Mouse (Mus musculus) heart, postnatal 0 days (tissue): Measurements from ENCODE around the gene Vat1. TPM values are rescaled to one million over a fixed set of nuclear protein-coding genes. Genes with fewer than 3 reads are reported as not detected.

Experiments
- ATAC-seq: fragments of 200-750 bp; cut with Nextera tagmentation; 2 replicates; pipeline ENCODE4 v1.8.0; 2017; ENCODE audit warnings: low read depth, moderate number of reproducible peaks, moderate library complexity; ENCODE audit not compliant: insufficient read depth
- DNase-seq: peaks from one replicate; pipeline ENCODE4 v3.0.0-alpha.2; 2016; ENCODE audit warnings: low spot score
- H3K27ac ChIP-seq: fragments of 300-500 bp; sonication (generic); 2 replicates; pipeline ENCODE4 v1.5.1; 2014; ENCODE audit warnings: low read depth, mild to moderate bottlenecking
- H3K27me3 ChIP-seq: fragments of 300-500 bp; sonication (generic); 2 replicates; pipeline ENCODE4 v1.6.1; 2014; ENCODE audit warnings: low read length, mixed read lengths; ENCODE audit not compliant: control insufficient read depth, insufficient read depth
- H3K36me3 ChIP-seq: fragments of 300-500 bp; sonication (generic); replicated peaks from 2 replicates; pipeline ENCODE4 v1.6.1; 2014; ENCODE audit warnings: low read length, mixed read lengths; ENCODE audit not compliant: control insufficient read depth, insufficient read depth
- H3K4me1 ChIP-seq: fragments of 300-500 bp; sonication (generic); 2 replicates; pipeline ENCODE4 v1.6.1; 2014; ENCODE audit warnings: antibody characterized with exemption; ENCODE audit not compliant: control insufficient read depth, insufficient read depth
- H3K4me2 ChIP-seq: fragments of 300-500 bp; sonication (generic); 2 replicates; pipeline ENCODE4 v1.6.1; 2014; ENCODE audit warnings: low read depth, mild to moderate bottlenecking, low read length, moderate library complexity
- H3K4me3 ChIP-seq: fragments of 300-500 bp; sonication (generic); 2 replicates; pipeline ENCODE4 v1.5.1; 2014; ENCODE audit warnings: low read depth, low read length
- H3K9ac ChIP-seq: fragments of 300-500 bp; sonication (generic); replicated peaks from 2 replicates; pipeline ENCODE4 v1.6.1; 2014; ENCODE audit warnings: low read depth, low read length, mixed read lengths
- H3K9me3 ChIP-seq: fragments of 300-500 bp; sonication (generic); replicated peaks from 2 replicates; pipeline ENCODE4 v1.6.1; 2016; ENCODE audit warnings: low read length; ENCODE audit not compliant: control insufficient read depth
- CTCF ChIP-seq: IDR thresholded peaks from 2 replicates; pipeline ENCODE4 v1.5.1; 2016; ENCODE audit warnings: antibody characterized with exemption, control low read depth, low read depth
- EP300 ChIP-seq: IDR thresholded peaks from 2 replicates; pipeline ENCODE4 v1.6.1; 2016; ENCODE audit warnings: antibody characterized with exemption, low read depth
- WGBS: fragments of 180-500 bp; shearing (Covaris S2); extraction: QIAGEN DNeasy Blood & Tissue Kit; methylation state at CpG from one replicate; pipeline ENCODE4 v1.1.7; 2014; 5-methylcytosine and 5-hydroxymethylcytosine counted together
- microRNA-seq: library from miRNA; unstranded; fragments of <30 nt; microRNA quantifications from one replicate; pipeline ENCODE4, GENCODE M21; 2016
- polyA plus RNA-seq: library from polyadenylated mRNA; unstranded; fragments of >200 nt; fragmentation: Nextera tagmentation; extraction: Ambion mirVana; gene quantifications from 2 replicates; pipeline ENCODE4 v1.2.1, GENCODE M21; 2015
- total RNA-seq: library from RNA; depleted of rRNA; stranded (reverse); fragments of >200 nt; gene quantifications from 2 replicates; pipeline ENCODE4 v1.2.3, GENCODE M21; 2014; ENCODE audit warnings: low replicate concordance; rRNA removed

The Vat1 gene
- total and polyA plus RNA-seq, 2 experiments from 2014 or later, result 19.7 to 82.0 TPM

- ATAC-seq, result no peak
- TF ChIP-seq EP300, result no peak
- peak; percentile 25; the same call in 1 of the 2 replicates for TF ChIP-seq CTCF
- no peak for DNase-seq
- H3K4me3 ChIP-seq, result no peak overlapping the region
- no peak overlapping the region for H3K27ac ChIP-seq
- peaks cover 12% of the 10 kb centered on the region; the same call in 1 of the 2 replicates for H3K36me3 ChIP-seq
- 0 out of 2 replicates have a peak, but pooled peaks cover 8% of the 10 kb centered on the region for H3K4me1 ChIP-seq
- no peak overlapping the region for H3K9ac ChIP-seq
- no peaks in the 10 kb centered on the region for H3K27me3 ChIP-seq
- 50% methylated on average over 3 of the region's 3 CpGs for WGBS
- H3K9me3 ChIP-seq, result no peaks in the 10 kb centered on the region
- no peak overlapping the region for H3K4me2 ChIP-seq
Measured at GRCm38 (mm10) chr11:101419610-101420009, 46.4 kb downstream of the Vat1 start.

DNA sequence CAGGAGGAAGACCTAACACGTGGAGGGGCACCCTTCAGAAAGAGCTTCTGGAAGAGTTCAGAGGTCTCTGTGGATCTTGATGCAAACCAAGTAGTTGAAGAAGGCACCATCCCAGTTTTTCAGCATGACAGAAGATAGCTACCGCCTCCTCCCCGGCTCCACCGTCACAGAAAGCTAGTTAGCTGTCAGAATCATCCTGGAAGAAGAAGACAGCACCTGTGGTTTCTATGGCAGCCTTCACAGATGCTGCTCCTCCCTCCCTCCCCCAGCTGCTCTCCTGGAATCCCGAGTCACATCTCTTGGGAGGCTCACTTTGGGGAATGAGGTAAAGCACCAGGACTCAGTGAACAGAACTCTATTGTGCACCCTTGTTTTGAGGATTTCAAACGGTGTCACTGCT lies 47.0 kb downstream of the Vat1 start:
- TF ChIP-seq CTCF, result no peak
- TF ChIP-seq EP300, result no peak
- DNase-seq, result no peak
- Histone ChIP-seq H3K27me3 (no peaks in the 10 kb centered on the region), H3K9ac (no peak overlapping the region), H3K4me2 (no peak overlapping the region), H3K4me1 (0 out of 2 replicates have a peak, but pooled peaks cover 8% of the 10 kb centered on the region), H3K9me3 (no peaks in the 10 kb centered on the region), H3K36me3 (peaks cover 12% of the 10 kb centered on the region; the same call in 1 of the 2 replicates), H3K27ac (no peak overlapping the region), H3K4me3 (no peak overlapping the region)
- 59% methylated on average over 6 of the region's 6 CpGs for WGBS
- no peak for ATAC-seq

DNA sequence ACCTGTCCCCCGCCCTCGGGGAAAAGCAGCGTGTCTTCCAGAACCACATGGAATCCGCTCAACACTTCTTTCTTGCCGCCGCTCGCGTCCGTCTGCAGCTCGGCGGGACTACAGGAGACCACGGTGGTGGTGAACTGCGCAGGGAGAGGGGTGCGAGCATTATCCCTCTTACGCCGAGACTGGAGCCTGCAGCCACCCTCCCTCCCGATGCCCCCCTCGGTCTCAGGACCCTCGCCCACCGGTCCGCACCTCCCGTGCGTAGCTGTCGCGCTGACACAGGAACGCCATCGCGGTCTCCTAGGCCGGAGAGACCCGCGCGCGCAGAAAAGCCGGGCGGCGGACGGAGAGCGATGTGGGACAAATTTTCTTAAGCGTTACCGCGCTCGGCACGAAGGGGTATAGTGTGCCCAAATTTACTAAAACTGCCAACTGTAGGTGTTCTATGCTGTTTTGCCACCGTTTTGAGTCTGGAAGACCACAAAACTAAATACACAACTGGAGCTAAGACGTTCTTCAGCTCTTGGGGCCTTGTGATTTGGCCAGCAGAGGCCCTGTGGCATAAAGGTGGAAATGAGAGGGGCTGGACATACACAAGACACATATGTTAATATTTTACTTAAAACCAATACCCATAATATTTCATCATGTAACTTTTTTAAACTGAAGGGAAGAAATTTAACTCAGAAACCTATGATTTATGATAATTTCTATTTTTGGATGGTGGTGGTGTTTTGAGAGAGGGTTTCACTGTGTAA lies 48.8 kb downstream of the Vat1 start, which contains the start of gene Aarsd1:
Gene Aarsd1 (minus strand): TSS at position 515 of the 755 bp plus-strand sequence.
- H3K36me3 ChIP-seq, result peaks cover 16% of the 10 kb centered on the region
- DNase-seq (peak; percentile 66), ATAC-seq (peak; percentile 82)
- H3K9me3 ChIP-seq, result no peaks in the 10 kb centered on the region
- H3K4me3 ChIP-seq, result peak within 1 kb of the TSS; percentile 88
- H3K27ac ChIP-seq, result peak within 1 kb of the TSS; percentile 66
- peak within 1 kb of the TSS; percentile 85 for H3K9ac ChIP-seq
- no peaks in the 10 kb centered on the region for H3K27me3 ChIP-seq
- WGBS, result under 1% methylated on average over 45 of the region's 45 CpGs
- TF ChIP-seq EP300 (no peak), CTCF (no peak)
- peak within 1 kb of the TSS; percentile 80 for H3K4me2 ChIP-seq
- H3K4me1 ChIP-seq, result 0 out of 2 replicates have a peak, but pooled peaks cover 8% of the 10 kb centered on the region

DNA sequence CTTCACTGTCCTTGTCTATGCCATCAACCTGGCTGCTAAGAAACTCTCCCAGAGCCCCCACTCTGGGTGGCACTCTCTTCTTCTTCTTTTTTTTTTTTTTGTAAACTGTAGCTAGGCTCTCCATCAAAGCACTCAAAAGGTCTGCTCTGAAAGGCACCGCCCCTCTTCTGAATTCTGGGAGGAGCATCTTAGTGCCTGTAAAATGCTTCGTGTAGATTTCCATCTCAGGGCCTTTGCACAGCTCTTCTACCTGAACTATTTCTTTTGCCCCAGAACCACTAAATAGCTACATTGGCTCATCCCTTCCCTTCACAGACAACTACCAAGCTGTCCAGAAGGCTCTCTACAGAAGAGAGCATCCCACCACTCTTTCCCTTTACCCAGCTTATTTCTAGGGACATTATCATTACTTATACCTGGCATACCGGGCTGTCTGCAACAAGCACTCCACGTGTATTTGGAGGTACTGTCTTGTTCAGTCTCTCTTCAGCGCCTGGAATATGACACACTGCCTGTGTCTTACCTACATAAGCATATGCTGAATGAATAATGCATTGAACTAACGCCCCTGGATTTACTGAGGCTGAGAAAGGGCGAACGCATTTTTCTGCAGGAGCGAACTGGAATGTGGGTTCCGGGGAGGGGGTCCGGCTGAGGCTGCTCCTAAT lies 49.5 kb downstream of the Vat1 start:
- Histone ChIP-seq H3K27me3 (no peaks in the 10 kb centered on the region), H3K4me2 (peak overlapping the region; percentile 80), H3K27ac (peak overlapping the region; percentile 66), H3K36me3 (peaks cover 13% of the 10 kb centered on the region), H3K4me1 (0 out of 2 replicates have a peak, but pooled peaks cover 8% of the 10 kb centered on the region), H3K9ac (peak overlapping the region; percentile 85), H3K9me3 (no peaks in the 10 kb centered on the region), H3K4me3 (peak overlapping the region; percentile 88)
- DNase-seq (no peak), ATAC-seq (no peak)
- WGBS, result 1% methylated on average over 11 of the region's 11 CpGs
- no peak for TF ChIP-seq EP300
- TF ChIP-seq CTCF, result no peak

DNA sequence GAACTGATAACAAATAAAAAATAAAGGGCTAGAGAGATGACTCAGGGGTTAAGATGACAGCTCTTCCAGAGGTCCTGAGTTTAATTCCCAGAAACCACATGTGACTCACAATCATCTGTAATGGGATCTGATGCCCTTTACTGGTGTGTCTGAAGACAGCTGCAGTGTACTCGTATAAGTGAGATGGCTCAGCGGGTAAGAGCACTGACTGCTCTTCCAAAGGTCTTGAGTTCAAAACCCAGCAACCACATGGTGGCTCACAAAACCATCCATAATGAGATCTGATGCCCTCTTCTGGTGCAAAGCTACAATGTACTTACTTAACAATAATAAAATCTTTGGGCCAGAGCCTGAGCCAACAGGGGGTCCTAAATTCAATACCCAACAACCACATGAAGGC lies 50.7 kb downstream of the Vat1 start:
- Histone ChIP-seq H3K27me3 (no peaks in the 10 kb centered on the region), H3K9ac (no peak overlapping the region), H3K9me3 (no peaks in the 10 kb centered on the region), H3K4me1 (0 out of 2 replicates have a peak, but pooled peaks cover 8% of the 10 kb centered on the region), H3K27ac (no peak overlapping the region), H3K4me2 (no peak overlapping the region), H3K36me3 (peaks cover 23% of the 10 kb centered on the region), H3K4me3 (no peak overlapping the region)
- TF ChIP-seq CTCF (no peak), EP300 (no peak)
- ATAC-seq (no peak), DNase-seq (no peak)
- WGBS, result 93% methylated on average over 2 of the region's 2 CpGs

Small RNA genes lying within 50 kb of the gene (microRNA-seq; reads per million reads assigned to microRNA genes)
- 2.9 reads per million, percentile 12 among the genes with 10 or more reads in this experiment for gene Mir6929

Other genes with a start within 250 kb of the Vat1 start
- gene Ezh1, start 239.8 kb downstream of the Vat1 start, total RNA-seq, result 12.0 and 16.4 TPM in 2 replicates
- gene Ezh1, start 239.8 kb downstream of the Vat1 start, polyA plus RNA-seq, result 12.1 and 13.1 TPM in 2 replicates
- 159 and 253 TPM in 2 replicates for gene Ramp2, start 220.2 kb downstream of the Vat1 start, total RNA-seq
- 181 and 182 TPM in 2 replicates for gene Ramp2, start 220.2 kb downstream of the Vat1 start, polyA plus RNA-seq
- gene Vps25, start 212.5 kb downstream of the Vat1 start, total RNA-seq, result 99.2 and 116 TPM in 2 replicates
- gene Vps25, start 212.5 kb downstream of the Vat1 start, polyA plus RNA-seq, result 125 and 130 TPM in 2 replicates
- 2.0 and 3.2 TPM in 2 replicates for gene Wnk4, start 205.7 kb downstream of the Vat1 start, total RNA-seq
- 3.8 and 4.0 TPM in 2 replicates for gene Wnk4, start 205.7 kb downstream of the Vat1 start, polyA plus RNA-seq
- gene Cntd1, start 187.2 kb downstream of the Vat1 start, total RNA-seq, result not detected in 2 replicates
- 0.22 and 0.56 TPM in 2 replicates for gene Cntd1, start 187.2 kb downstream of the Vat1 start, polyA plus RNA-seq
- gene Coa3, start 187.1 kb downstream of the Vat1 start, total RNA-seq, result 175 and 216 TPM in 2 replicates
- gene Coa3, start 187.1 kb downstream of the Vat1 start, polyA plus RNA-seq, result 189 and 206 TPM in 2 replicates
- gene Becn1, start 163.9 kb downstream of the Vat1 start, total RNA-seq, result 73.0 and 88.2 TPM in 2 replicates
- gene Becn1, start 163.9 kb downstream of the Vat1 start, polyA plus RNA-seq, result 98.9 and 107 TPM in 2 replicates
- gene Psme3, start 150.0 kb downstream of the Vat1 start, total RNA-seq, result 44.7 and 52.2 TPM in 2 replicates
- 47.8 and 52.0 TPM in 2 replicates for gene Psme3, start 150.0 kb downstream of the Vat1 start, polyA plus RNA-seq
- 1.8 and 2.0 TPM in 2 replicates for gene Aoc2, start 141.2 kb downstream of the Vat1 start, total RNA-seq
- 0.16 and 0.30 TPM in 2 replicates for gene Aoc2, start 141.2 kb downstream of the Vat1 start, polyA plus RNA-seq
- 14.4 and 23.9 TPM in 2 replicates for gene Aoc3, start 135.6 kb downstream of the Vat1 start, total RNA-seq
- gene Aoc3, start 135.6 kb downstream of the Vat1 start, polyA plus RNA-seq, result 2.5 and 2.8 TPM in 2 replicates
- 0.50 TPM in 1 of 2 replicates, not detected in the other for gene G6pc, start 98.7 kb downstream of the Vat1 start, total RNA-seq
- 0.05 TPM in 1 of 2 replicates, not detected in the other for gene G6pc, start 98.7 kb downstream of the Vat1 start, polyA plus RNA-seq
- gene Aarsd1, start 48.6 kb downstream of the Vat1 start, total RNA-seq, result 16.8 and 37.5 TPM in 2 replicates
- 31.9 and 32.5 TPM in 2 replicates for gene Aarsd1, start 48.6 kb downstream of the Vat1 start, polyA plus RNA-seq
- 3.7 TPM in 1 of 2 replicates, not detected in the other for gene Gm27029, start 41.4 kb downstream of the Vat1 start, total RNA-seq
- 7.3 and 8.2 TPM in 2 replicates for gene Gm27029, start 41.4 kb downstream of the Vat1 start, polyA plus RNA-seq
- gene Rundc1, start 41.1 kb downstream of the Vat1 start, total RNA-seq, result 5.8 and 7.5 TPM in 2 replicates
- 10.3 and 11.7 TPM in 2 replicates for gene Rundc1, start 41.1 kb downstream of the Vat1 start, polyA plus RNA-seq
- 32.8 and 40.7 TPM in 2 replicates for gene Ptges3l, start 40.9 kb downstream of the Vat1 start, total RNA-seq
- gene Ptges3l, start 40.9 kb downstream of the Vat1 start, polyA plus RNA-seq, result 86.9 and 93.5 TPM in 2 replicates
- gene Rpl27, start 23.9 kb downstream of the Vat1 start, total RNA-seq, result 796 and 938 TPM in 2 replicates
- gene Rpl27, start 23.9 kb downstream of the Vat1 start, polyA plus RNA-seq, result 242 and 248 TPM in 2 replicates
- gene Ifi35, start 17.8 kb downstream of the Vat1 start, total RNA-seq, result 26.3 and 28.9 TPM in 2 replicates
- gene Ifi35, start 17.8 kb downstream of the Vat1 start, polyA plus RNA-seq, result 23.9 and 24.2 TPM in 2 replicates
- 4.9 and 6.1 TPM in 2 replicates for gene Rnd2, start 1.2 kb downstream of the Vat1 start, total RNA-seq
- 5.1 and 5.7 TPM in 2 replicates for gene Rnd2, start 1.2 kb downstream of the Vat1 start, polyA plus RNA-seq
- gene Brca1, start 85.7 kb upstream of the Vat1 start, total RNA-seq, result 4.7 and 5.2 TPM in 2 replicates
- gene Brca1, start 85.7 kb upstream of the Vat1 start, polyA plus RNA-seq, result 0.94 and 1.9 TPM in 2 replicates
- gene Nbr1, start 85.9 kb upstream of the Vat1 start, total RNA-seq, result 101 and 157 TPM in 2 replicates
- 45.1 and 47.2 TPM in 2 replicates for gene Nbr1, start 85.9 kb upstream of the Vat1 start, polyA plus RNA-seq
- gene Tmem106a, start 116.0 kb upstream of the Vat1 start, total RNA-seq, result 2.7 and 8.3 TPM in 2 replicates
- 4.2 TPM in 2 replicates for gene Tmem106a, start 116.0 kb upstream of the Vat1 start, polyA plus RNA-seq
- gene Gm11634, start 133.0 kb upstream of the Vat1 start, total RNA-seq, result not detected in 2 replicates
- not detected in 2 replicates for gene Gm11634, start 133.0 kb upstream of the Vat1 start, polyA plus RNA-seq
- gene Rdm1, start 161.0 kb upstream of the Vat1 start, total RNA-seq, result 44.1 and 44.5 TPM in 2 replicates
- gene Rdm1, start 161.0 kb upstream of the Vat1 start, polyA plus RNA-seq, result 38.1 and 40.4 TPM in 2 replicates
- gene Arl4d, start 199.3 kb upstream of the Vat1 start, total RNA-seq, result 8.1 and 12.2 TPM in 2 replicates
- gene Arl4d, start 199.3 kb upstream of the Vat1 start, polyA plus RNA-seq, result 9.9 and 11.3 TPM in 2 replicates